Mouse (Mus musculus): ENCODE measurements around the gene Tpcn1. TPM values are rescaled to one million over a fixed set of nuclear protein-coding genes. Genes with fewer than 3 reads are reported as not detected.

Gene Tpcn1
- polyA plus RNA-seq, 1 experiment from 2014 or later, result 26.5 TPM

DNA sequence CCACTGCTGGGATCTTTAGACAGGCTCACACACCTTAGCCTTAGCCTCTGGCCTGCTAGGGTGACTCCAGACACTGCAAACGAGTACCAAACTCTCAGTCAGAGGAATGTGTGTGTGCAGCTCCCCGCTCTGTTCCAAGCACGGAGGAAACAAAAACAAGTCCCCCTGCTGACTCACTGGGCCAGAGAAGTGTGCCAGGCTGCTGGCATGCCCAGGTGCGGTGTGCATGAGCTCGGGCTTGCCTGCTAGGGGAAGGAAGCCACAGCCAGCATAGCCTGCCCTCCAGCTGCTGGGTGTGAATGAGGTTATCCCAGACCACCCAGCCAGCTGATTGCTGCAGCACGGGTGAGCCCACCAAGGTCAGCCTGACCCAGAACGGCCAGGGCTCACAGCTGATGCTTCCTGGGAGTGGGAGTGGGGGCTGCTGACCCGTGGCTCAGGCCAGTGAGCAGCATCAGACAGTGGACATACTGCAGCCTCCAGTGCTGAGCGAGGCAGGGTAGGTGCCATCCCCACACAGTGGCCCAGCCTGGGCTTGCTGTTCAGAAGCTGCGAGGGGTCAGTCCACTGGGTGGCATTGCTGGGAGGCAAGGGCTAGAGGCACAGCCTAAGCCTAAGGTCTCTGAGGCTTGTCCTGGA lies 93.3 kb downstream of the Tpcn1 start:
- Histone ChIP-seq H3K9me3 (ENCODE audit: control insufficient read depth, low read depth, low read length) (no peaks in the 10 kb centered on the region), H3K4me1 (ENCODE audit: control insufficient read depth, insufficient read depth, low read length) (no peaks in the 10 kb centered on the region), H3K36me3 (ENCODE audit: control insufficient read depth, insufficient read depth, low read length) (peaks cover 3% of the 10 kb centered on the region; the same call in 1 of the 2 replicates), H3K27me3 (ENCODE audit: control insufficient read depth, insufficient read depth, low read length) (no peaks in the 10 kb centered on the region), H3K4me2 (replicated peaks; ENCODE audit: low read depth, low read length) (no peak overlapping the region), H3K27ac (ENCODE audit: low read length) (no peak overlapping the region), H3K4me3 (ENCODE audit: low read depth, low read length) (no peak overlapping the region), H3K9ac (replicated peaks; ENCODE audit: low read depth, low read length) (no peak overlapping the region)
- ATAC-seq (ENCODE audit: insufficient number of reproducible peaks, insufficient read depth, low FRiP score, low read depth), result no peak
- 79% methylated on average over 10 of the region's 10 CpGs for WGBS

DNA sequence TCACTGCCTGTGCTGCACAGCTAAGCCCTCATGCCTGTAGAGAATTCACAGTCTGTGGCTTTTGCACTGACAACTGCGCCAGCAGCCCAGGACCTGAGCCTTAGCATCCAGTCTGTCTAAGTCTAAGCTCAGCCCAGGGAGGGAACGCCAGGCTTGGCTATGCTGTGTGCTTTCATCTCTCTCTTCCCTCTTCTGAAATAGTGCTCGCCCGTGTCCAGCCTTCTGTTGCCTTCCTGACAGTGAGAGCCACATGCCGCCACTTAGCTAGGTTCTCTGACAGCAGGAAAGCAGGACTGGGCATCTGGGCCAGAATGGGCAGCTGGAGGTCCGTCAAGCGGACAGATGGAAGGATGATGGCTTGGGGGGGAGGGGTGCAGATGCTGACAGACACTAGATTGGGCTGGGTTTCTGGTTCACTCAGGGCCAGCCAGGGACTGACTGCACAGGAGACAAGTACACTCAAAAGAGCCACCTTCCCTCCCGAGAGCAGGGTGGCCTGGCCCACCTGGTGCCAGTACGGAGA lies 94.5 kb downstream of the Tpcn1 start:
- Histone ChIP-seq H3K4me2 (replicated peaks; ENCODE audit: low read depth, low read length) (no peak overlapping the region), H3K36me3 (ENCODE audit: control insufficient read depth, insufficient read depth, low read length) (peaks cover 5% of the 10 kb centered on the region; the same call in 1 of the 2 replicates), H3K27me3 (ENCODE audit: control insufficient read depth, insufficient read depth, low read length) (no peaks in the 10 kb centered on the region), H3K9me3 (ENCODE audit: control insufficient read depth, low read depth, low read length) (no peaks in the 10 kb centered on the region), H3K4me1 (ENCODE audit: control insufficient read depth, insufficient read depth, low read length) (no peaks in the 10 kb centered on the region), H3K4me3 (ENCODE audit: low read depth, low read length) (no peak overlapping the region), H3K9ac (replicated peaks; ENCODE audit: low read depth, low read length) (no peak overlapping the region), H3K27ac (ENCODE audit: low read length) (no peak overlapping the region)
- 87% methylated on average over 9 of the region's 9 CpGs for WGBS
- no peak for ATAC-seq (ENCODE audit: insufficient number of reproducible peaks, insufficient read depth, low FRiP score, low read depth)

DNA sequence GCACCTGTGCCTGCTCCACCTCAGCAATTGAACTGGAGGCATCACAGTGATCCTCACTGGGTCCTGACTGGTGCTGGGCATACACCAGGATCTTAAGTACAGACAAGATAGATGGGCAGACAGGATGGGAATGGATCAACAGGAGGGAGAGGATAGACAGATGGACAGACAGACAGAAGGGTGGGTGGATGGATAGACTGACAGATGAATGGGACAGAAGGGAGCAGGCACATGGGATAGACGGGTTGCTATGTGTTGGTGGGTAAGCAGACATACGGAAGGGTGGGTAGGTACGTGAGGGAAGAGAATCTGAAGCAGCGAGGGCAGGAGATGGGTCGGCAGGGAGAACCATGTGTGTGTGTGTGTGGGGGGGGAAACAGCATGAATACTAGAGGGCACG lies 95.0 kb downstream of the Tpcn1 start:
- no peaks in the 10 kb centered on the region for H3K4me1 ChIP-seq (ENCODE audit: control insufficient read depth, insufficient read depth, low read length)
- H3K27me3 ChIP-seq (ENCODE audit: control insufficient read depth, insufficient read depth, low read length), result no peaks in the 10 kb centered on the region
- no peak for ATAC-seq (ENCODE audit: insufficient number of reproducible peaks, insufficient read depth, low FRiP score, low read depth)
- no peaks in the 10 kb centered on the region for H3K9me3 ChIP-seq (ENCODE audit: control insufficient read depth, low read depth, low read length)
- WGBS, result 92% methylated on average over 6 of the region's 6 CpGs
- no peak overlapping the region for H3K4me3 ChIP-seq (ENCODE audit: low read depth, low read length)
- no peak overlapping the region for H3K9ac ChIP-seq (replicated peaks; ENCODE audit: low read depth, low read length)
- H3K4me2 ChIP-seq (replicated peaks; ENCODE audit: low read depth, low read length), result no peak overlapping the region
- peaks cover 7% of the 10 kb centered on the region; the same call in 1 of the 2 replicates for H3K36me3 ChIP-seq (ENCODE audit: control insufficient read depth, insufficient read depth, low read length)
- H3K27ac ChIP-seq (ENCODE audit: low read length), result no peak overlapping the region

DNA sequence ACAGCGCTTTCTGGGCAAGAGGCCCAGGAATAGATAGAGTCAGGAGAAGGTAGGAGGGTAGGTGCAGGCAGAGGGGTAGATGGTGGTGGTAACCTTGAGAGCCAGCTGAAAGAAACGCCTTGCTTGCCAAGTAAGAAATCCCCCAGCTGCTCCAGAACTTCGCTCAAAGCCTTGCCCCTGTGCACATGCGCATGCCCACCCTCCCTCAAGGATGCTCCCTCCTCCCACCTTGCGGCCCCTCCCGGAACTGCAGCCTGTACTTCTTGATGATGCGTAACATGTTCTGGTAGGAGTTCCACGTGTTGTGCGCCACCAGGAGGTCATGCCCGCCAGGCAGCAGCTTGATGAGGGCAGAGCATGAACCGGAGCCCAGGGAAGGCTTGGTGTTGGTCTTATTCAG lies 96.0 kb downstream of the Tpcn1 start:
- no peaks in the 10 kb centered on the region for H3K27me3 ChIP-seq (ENCODE audit: control insufficient read depth, insufficient read depth, low read length)
- H3K36me3 ChIP-seq (ENCODE audit: control insufficient read depth, insufficient read depth, low read length), result peaks cover 7% of the 10 kb centered on the region; the same call in 1 of the 2 replicates
- H3K9me3 ChIP-seq (ENCODE audit: control insufficient read depth, low read depth, low read length), result no peaks in the 10 kb centered on the region
- ATAC-seq (ENCODE audit: insufficient number of reproducible peaks, insufficient read depth, low FRiP score, low read depth), result no peak
- no peak overlapping the region for H3K27ac ChIP-seq (ENCODE audit: low read length)
- 65% methylated on average over 11 of the region's 11 CpGs for whole genome bisulfite sequencing
- no peaks in the 10 kb centered on the region for H3K4me1 ChIP-seq (ENCODE audit: control insufficient read depth, insufficient read depth, low read length)
- no peak overlapping the region for H3K9ac ChIP-seq (replicated peaks; ENCODE audit: low read depth, low read length)
- H3K4me2 ChIP-seq (replicated peaks; ENCODE audit: low read depth, low read length), result no peak overlapping the region
- no peak overlapping the region for H3K4me3 ChIP-seq (ENCODE audit: low read depth, low read length)

DNA sequence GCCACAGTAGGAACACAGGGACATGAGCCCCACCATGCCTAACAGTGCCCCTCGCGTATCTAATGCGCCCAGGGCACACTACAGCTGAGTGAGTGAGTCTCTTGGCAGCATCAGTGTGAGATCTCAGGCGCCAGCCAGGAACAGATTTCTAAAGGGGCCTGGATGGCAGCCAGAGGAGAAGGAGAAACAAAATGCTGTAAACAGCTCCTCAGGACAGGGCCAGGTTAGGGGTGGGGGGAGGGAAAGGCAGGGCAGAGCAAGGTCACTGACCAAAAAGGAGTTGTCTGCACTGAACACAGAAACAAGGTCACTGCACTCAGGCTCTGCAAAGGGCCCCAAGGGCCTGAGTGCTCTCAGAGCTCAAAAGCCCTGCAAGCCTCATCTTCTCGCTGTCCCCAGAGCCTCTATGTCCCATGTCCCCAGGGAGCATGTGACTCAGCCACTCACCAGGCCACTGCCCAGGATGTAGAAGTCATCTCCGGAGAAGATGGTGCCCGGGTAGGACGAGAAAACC lies 97.7 kb downstream of the Tpcn1 start:
- Histone ChIP-seq H3K27me3 (ENCODE audit: control insufficient read depth, insufficient read depth, low read length) (no peaks in the 10 kb centered on the region), H3K9ac (replicated peaks; ENCODE audit: low read depth, low read length) (no peak overlapping the region), H3K36me3 (ENCODE audit: control insufficient read depth, insufficient read depth, low read length) (peaks cover 9% of the 10 kb centered on the region; the same call in 1 of the 2 replicates), H3K27ac (ENCODE audit: low read length) (no peak overlapping the region), H3K4me1 (ENCODE audit: control insufficient read depth, insufficient read depth, low read length) (no peaks in the 10 kb centered on the region), H3K4me2 (replicated peaks; ENCODE audit: low read depth, low read length) (no peak overlapping the region), H3K4me3 (ENCODE audit: low read depth, low read length) (no peak overlapping the region), H3K9me3 (ENCODE audit: control insufficient read depth, low read depth, low read length) (no peaks in the 10 kb centered on the region)
- WGBS, result 85% methylated on average over 8 of the region's 8 CpGs
- ATAC-seq (ENCODE audit: insufficient number of reproducible peaks, insufficient read depth, low FRiP score, low read depth), result no peak

DNA sequence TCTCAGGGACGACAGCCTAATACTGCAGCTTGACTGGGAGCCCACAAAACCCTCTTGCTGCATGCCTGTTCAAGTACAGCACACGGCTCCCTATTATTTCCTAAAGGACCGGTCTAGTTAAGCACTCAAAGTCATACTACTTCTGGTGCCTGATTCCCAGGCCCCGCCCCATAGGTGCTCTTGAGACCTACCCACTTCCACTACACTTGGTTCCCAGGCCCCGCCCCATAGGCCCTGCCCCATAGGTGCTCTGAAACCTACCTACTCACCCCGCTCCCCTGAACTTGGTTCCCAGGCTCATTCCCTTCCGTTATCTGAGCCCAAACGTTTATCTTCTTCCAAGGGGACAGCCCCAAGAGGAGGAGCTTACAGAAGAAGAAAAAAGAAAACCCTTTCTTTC lies 100.6 kb downstream of the Tpcn1 start:
- Histone ChIP-seq H3K36me3 (ENCODE audit: control insufficient read depth, insufficient read depth, low read length) (peaks cover 19% of the 10 kb centered on the region), H3K4me1 (ENCODE audit: control insufficient read depth, insufficient read depth, low read length) (no peaks in the 10 kb centered on the region), H3K9ac (replicated peaks; ENCODE audit: low read depth, low read length) (no peak overlapping the region), H3K27ac (ENCODE audit: low read length) (no peak overlapping the region), H3K27me3 (ENCODE audit: control insufficient read depth, insufficient read depth, low read length) (no peaks in the 10 kb centered on the region), H3K9me3 (ENCODE audit: control insufficient read depth, low read depth, low read length) (no peaks in the 10 kb centered on the region), H3K4me3 (ENCODE audit: low read depth, low read length) (no peak overlapping the region), H3K4me2 (replicated peaks; ENCODE audit: low read depth, low read length) (no peak overlapping the region)
- ATAC-seq (ENCODE audit: insufficient number of reproducible peaks, insufficient read depth, low FRiP score, low read depth), result no peak
- WGBS, result 80% methylated on average over 8 of the region's 8 CpGs

Other genes starting within 250 kb of the Tpcn1 start
- 0.35 TPM in 1 of 2 replicates, not detected in the other for gene Lhx5, start 157.0 kb downstream of the Tpcn1 start, polyA plus RNA-seq (2014; fragmentation: Nextera tagmentation; extraction: Ambion mirVana)
- gene Sdsl, start 115.9 kb downstream of the Tpcn1 start, polyA plus RNA-seq (2014; fragmentation: Nextera tagmentation; extraction: Ambion mirVana), result 5.7 and 5.8 TPM in 2 replicates
- gene Sds, start 112.1 kb downstream of the Tpcn1 start, polyA plus RNA-seq (2014; fragmentation: Nextera tagmentation; extraction: Ambion mirVana), result not detected in 2 replicates
- 39.6 and 40.2 TPM in 2 replicates for gene Plbd2, start 85.0 kb downstream of the Tpcn1 start, polyA plus RNA-seq (2014; fragmentation: Nextera tagmentation; extraction: Ambion mirVana)
- gene Slc8b1, start 77.5 kb downstream of the Tpcn1 start, polyA plus RNA-seq (2014; fragmentation: Nextera tagmentation; extraction: Ambion mirVana), result 4.1 and 5.4 TPM in 2 replicates
- gene Iqcd, start 343 bp upstream of the Tpcn1 start, polyA plus RNA-seq (2014; fragmentation: Nextera tagmentation; extraction: Ambion mirVana), result 0.54 and 0.78 TPM in 2 replicates
- gene Rita1, start 23.9 kb upstream of the Tpcn1 start, polyA plus RNA-seq (2014; fragmentation: Nextera tagmentation; extraction: Ambion mirVana), result 8.4 and 9.0 TPM in 2 replicates
- 27.1 and 30.7 TPM in 2 replicates for gene Ddx54, start 24.1 kb upstream of the Tpcn1 start, polyA plus RNA-seq (2014; fragmentation: Nextera tagmentation; extraction: Ambion mirVana)
- not detected in 2 replicates for gene Cfap73, start 45.6 kb upstream of the Tpcn1 start, polyA plus RNA-seq (2014; fragmentation: Nextera tagmentation; extraction: Ambion mirVana)
- 0.07 and 0.18 TPM in 2 replicates for gene Rasal1, start 60.1 kb upstream of the Tpcn1 start, polyA plus RNA-seq (2014; fragmentation: Nextera tagmentation; extraction: Ambion mirVana)
- 5.2 and 5.9 TPM in 2 replicates for gene Dtx1, start 123.3 kb upstream of the Tpcn1 start, polyA plus RNA-seq (2014; fragmentation: Nextera tagmentation; extraction: Ambion mirVana)
- 0.58 and 0.70 TPM in 2 replicates for gene Oas2, start 161.2 kb upstream of the Tpcn1 start, polyA plus RNA-seq (2014; fragmentation: Nextera tagmentation; extraction: Ambion mirVana)
- not detected in 2 replicates for gene Oas3, start 189.0 kb upstream of the Tpcn1 start, polyA plus RNA-seq (2014; fragmentation: Nextera tagmentation; extraction: Ambion mirVana)
- gene Oas1e, start 206.9 kb upstream of the Tpcn1 start, polyA plus RNA-seq (2014; fragmentation: Nextera tagmentation; extraction: Ambion mirVana), result not detected in 2 replicates
- gene Oas1c, start 223.8 kb upstream of the Tpcn1 start, polyA plus RNA-seq (2014; fragmentation: Nextera tagmentation; extraction: Ambion mirVana), result 0.59 and 1.2 TPM in 2 replicates